Mouse (Mus musculus) MN1 (cell line): ENCODE results near the gene Foxr1.
A peak's percentile ranks its signal among the peaks of the same experiment; 100 is the strongest.
"Not testable (repeated sequence)": the region's sequence is repeated elsewhere in the genome, so short reads cannot be mapped to it uniquely, and the experiment has no call there.

Experiments
- DNase-seq: peaks from one replicate; pipeline ENCODE4 v3.0.0-alpha.2; 2016; ENCODE audit warnings: low spot score

The Foxr1 gene

GRCm38 (mm10) chr9:44477339-44478228, 36.6 kb upstream of the Foxr1 start:
- peak; percentile 85 for DNase-seq

GRCm38 (mm10) chr9:44475936-44476335, 35.0 kb upstream of the Foxr1 start:
- DNase-seq = no peak

- no peak for DNase-seq
Measured at GRCm38 (mm10) chr9:44474327-44474726, 33.4 kb upstream of the Foxr1 start.

GRCm38 (mm10) chr9:44473184-44473583, 32.2 kb upstream of the Foxr1 start:
- DNase-seq = no peak

- DNase-seq = no peak
Measured at GRCm38 (mm10) chr9:44468800-44469199, 27.9 kb upstream of the Foxr1 start.

GRCm38 (mm10) chr9:44468224-44468623, 27.3 kb upstream of the Foxr1 start:
- DNase-seq = no peak

GRCm38 (mm10) chr9:44461950-44462349, 21.0 kb upstream of the Foxr1 start:
- no peak for DNase-seq

- DNase-seq = peak; percentile 95
Measured at GRCm38 (mm10) chr9:44457035-44457742, 16.3 kb upstream of the Foxr1 start.

GRCm38 (mm10) chr9:44454891-44455220, 13.9 kb upstream of the Foxr1 start, which contains the start of gene Upk2:
TSS of gene Upk2 (minus strand) at chr9:44454976.
- DNase-seq = no peak

- peak; percentile 82 for DNase-seq
Measured at GRCm38 (mm10) chr9:44454132-44454890, 13.4 kb upstream of the Foxr1 start.

- DNase-seq = no peak
Measured at GRCm38 (mm10) chr9:44450387-44450786, 9.5 kb upstream of the Foxr1 start.

- DNase-seq = not testable (repeated sequence)
Measured at GRCm38 (mm10) chr9:44444402-44445025, 3.6 kb upstream of the Foxr1 start.

GRCm38 (mm10) chr9:44435747-44436146, 5.2 kb downstream of the Foxr1 start:
- no peak for DNase-seq

GRCm38 (mm10) chr9:44432577-44433185, 8.3 kb downstream of the Foxr1 start:
- DNase-seq = no peak

GRCm38 (mm10) chr9:44423576-44423975, 17.4 kb downstream of the Foxr1 start:
- no peak for DNase-seq

- no peak for DNase-seq
Measured at GRCm38 (mm10) chr9:44420280-44420898, 20.5 kb downstream of the Foxr1 start.

GRCm38 (mm10) chr9:44419730-44420129, 21.2 kb downstream of the Foxr1 start:
- DNase-seq = not testable (repeated sequence)

GRCm38 (mm10) chr9:44418519-44419385, 22.2 kb downstream of the Foxr1 start, which contains the start of gene Ccdc84:
TSS of gene Ccdc84 (minus strand) at chr9:44418569.
- DNase-seq = no peak

- peak; percentile 96 for DNase-seq
Measured at GRCm38 (mm10) chr9:44417892-44418363, 23.0 kb downstream of the Foxr1 start.
